Mouse (Mus musculus) liver, adult (tissue): Measurements from ENCODE around the gene Otud7a.

Experiments used
- GATA4 ChIP-seq: IDR thresholded peaks from 2 replicates; pipeline ENCODE4 v1.6.1; 2014; ENCODE audit warnings: mild to moderate bottlenecking, low read length; ENCODE audit not compliant: insufficient replicate concordance

Gene Otud7a

GRCm38 (mm10) chr7:63516141-63516895 lies 71.8 kb downstream of the Otud7a start:
- no peak for TF ChIP-seq GATA4

GRCm38 (mm10) chr7:63520299-63520698 lies 75.7 kb downstream of the Otud7a start:
- no peak for TF ChIP-seq GATA4

- TF ChIP-seq GATA4 = no peak
Observed at GRCm38 (mm10) chr7:63522403-63522802, 77.9 kb downstream of the Otud7a start.

GRCm38 (mm10) chr7:63523051-63523450 lies 78.5 kb downstream of the Otud7a start:
- TF ChIP-seq GATA4 = no peak

- no peak for TF ChIP-seq GATA4
Observed at GRCm38 (mm10) chr7:63540293-63540692, 95.7 kb downstream of the Otud7a start.

GRCm38 (mm10) chr7:63554457-63554856 lies 109.9 kb downstream of the Otud7a start:
- TF ChIP-seq GATA4 = no peak

GRCm38 (mm10) chr7:63556324-63556723 lies 111.8 kb downstream of the Otud7a start:
- no peak for TF ChIP-seq GATA4

GRCm38 (mm10) chr7:63558918-63559317 lies 114.4 kb downstream of the Otud7a start:
- no peak for TF ChIP-seq GATA4

- no peak for TF ChIP-seq GATA4
Observed at GRCm38 (mm10) chr7:63559679-63560078, 115.1 kb downstream of the Otud7a start.

GRCm38 (mm10) chr7:63583310-63583709 lies 138.8 kb downstream of the Otud7a start:
- no peak for TF ChIP-seq GATA4

GRCm38 (mm10) chr7:63586184-63586870 lies 141.8 kb downstream of the Otud7a start:
- TF ChIP-seq GATA4 = no peak

- TF ChIP-seq GATA4 = no peak
Observed at GRCm38 (mm10) chr7:63590305-63590704, 145.8 kb downstream of the Otud7a start.

- TF ChIP-seq GATA4 = no peak
Observed at GRCm38 (mm10) chr7:63591322-63591721, 146.8 kb downstream of the Otud7a start.

GRCm38 (mm10) chr7:63592061-63592460 lies 147.5 kb downstream of the Otud7a start:
- TF ChIP-seq GATA4 = no peak

- TF ChIP-seq GATA4 = no peak
Observed at GRCm38 (mm10) chr7:63604827-63605226, 160.3 kb downstream of the Otud7a start.

- no peak for TF ChIP-seq GATA4
Observed at GRCm38 (mm10) chr7:63617018-63617417, 172.5 kb downstream of the Otud7a start.
